Mouse (Mus musculus): Measurements from ENCODE around the gene B4galnt2. TPM values are rescaled to one million over a fixed set of nuclear protein-coding genes. Genes with fewer than 3 reads are reported as not detected.
A peak's percentile ranks its signal among the peaks of the same experiment; 100 is the strongest.

B4galnt2 gene
- not detected in 2 replicates for total RNA-seq (2014; rRNA removed)
- polyA plus RNA-seq (2015; fragmentation: Nextera tagmentation; extraction: Ambion mirVana) = not detected in 2 replicates

- ATAC-seq (ENCODE audit: low FRiP score) (no peak), DNase-seq (ENCODE audit: low spot score) (no peak)
- no peak within 1 kb of the TSS for H3K9ac ChIP-seq (replicated peaks; ENCODE audit: low read length, poor library complexity, severe bottlenecking)
- WGBS = under 1% methylated on average over 34 of the region's 35 CpGs
- no peaks in the 10 kb centered on the region for H3K36me3 ChIP-seq (ENCODE audit: insufficient read depth, low read length)
- peak within 1 kb of the TSS; percentile 14; the same call in 1 of the 2 replicates for H3K4me3 ChIP-seq (ENCODE audit: low read depth, low read length)
- H3K27ac ChIP-seq (ENCODE audit: low read depth, low read length) = no peak within 1 kb of the TSS
- 0 out of 2 replicates have a peak, but pooled peaks cover 7% of the 10 kb centered on the region for H3K4me1 ChIP-seq (ENCODE audit: insufficient read depth, low read length)
- peak within 1 kb of the TSS; percentile 37 for H3K4me2 ChIP-seq (ENCODE audit: low read depth, low read length, poor library complexity, severe bottlenecking)
- H3K9me3 ChIP-seq (ENCODE audit: low read length) = no peaks in the 10 kb centered on the region
- peaks cover 59% of the 10 kb centered on the region for H3K27me3 ChIP-seq (ENCODE audit: insufficient read depth, low read length)
- no peak for TF ChIP-seq CTCF (IDR thresholded peaks at IDR 0.05)
Measured at GRCm38 (mm10) chr11:95914571-95914991, at the start of gene B4galnt2. TSS of gene B4galnt2 (minus strand) at chr11:95914891.

GRCm38 (mm10) chr11:95963304-95963703 lies 48.6 kb upstream of the B4galnt2 start:
- Histone ChIP-seq H3K9me3 (ENCODE audit: low read length) (no peaks in the 10 kb centered on the region), H3K4me1 (ENCODE audit: insufficient read depth, low read length) (no peaks in the 10 kb centered on the region), H3K27ac (ENCODE audit: low read depth, low read length) (no peak overlapping the region), H3K9ac (replicated peaks; ENCODE audit: low read length, poor library complexity, severe bottlenecking) (no peak overlapping the region), H3K4me3 (ENCODE audit: low read depth, low read length) (no peak overlapping the region), H3K4me2 (ENCODE audit: low read depth, low read length, poor library complexity, severe bottlenecking) (no peak overlapping the region), H3K27me3 (ENCODE audit: insufficient read depth, low read length) (no peaks in the 10 kb centered on the region), H3K36me3 (ENCODE audit: insufficient read depth, low read length) (no peaks in the 10 kb centered on the region; the same call in 1 of the 2 replicates)
- no peak for ATAC-seq (ENCODE audit: low FRiP score)
- WGBS = 74% methylated on average over 7 of the region's 7 CpGs
- TF ChIP-seq CTCF (IDR thresholded peaks at IDR 0.05) = no peak
- no peak for DNase-seq (ENCODE audit: low spot score)

GRCm38 (mm10) chr11:95959152-95959551 lies 44.5 kb upstream of the B4galnt2 start:
- Histone ChIP-seq H3K4me2 (ENCODE audit: low read depth, low read length, poor library complexity, severe bottlenecking) (no peak overlapping the region), H3K27ac (ENCODE audit: low read depth, low read length) (no peak overlapping the region), H3K4me1 (ENCODE audit: insufficient read depth, low read length) (no peaks in the 10 kb centered on the region), H3K36me3 (ENCODE audit: insufficient read depth, low read length) (no peaks in the 10 kb centered on the region), H3K9me3 (ENCODE audit: low read length) (no peaks in the 10 kb centered on the region), H3K9ac (replicated peaks; ENCODE audit: low read length, poor library complexity, severe bottlenecking) (no peak overlapping the region), H3K27me3 (ENCODE audit: insufficient read depth, low read length) (no peaks in the 10 kb centered on the region), H3K4me3 (ENCODE audit: low read depth, low read length) (no peak overlapping the region)
- WGBS = 66% methylated on average over 6 of the region's 6 CpGs
- TF ChIP-seq CTCF (IDR thresholded peaks at IDR 0.05) = peak; percentile 11; the same call in 1 of the 2 replicates
- no peak for DNase-seq (ENCODE audit: low spot score)
- ATAC-seq (ENCODE audit: low FRiP score) = no peak

GRCm38 (mm10) chr11:95958251-95958650 lies 43.6 kb upstream of the B4galnt2 start:
- 52% methylated on average over 9 of the region's 9 CpGs for WGBS
- ATAC-seq (ENCODE audit: low FRiP score) = no peak
- no peak for TF ChIP-seq CTCF (IDR thresholded peaks at IDR 0.05)

GRCm38 (mm10) chr11:95957407-95957806 lies 42.7 kb upstream of the B4galnt2 start:
- Histone ChIP-seq H3K36me3 (ENCODE audit: insufficient read depth, low read length) (no peaks in the 10 kb centered on the region), H3K9ac (replicated peaks; ENCODE audit: low read length, poor library complexity, severe bottlenecking) (no peak overlapping the region), H3K27me3 (ENCODE audit: insufficient read depth, low read length) (no peaks in the 10 kb centered on the region), H3K9me3 (ENCODE audit: low read length) (no peaks in the 10 kb centered on the region), H3K27ac (ENCODE audit: low read depth, low read length) (no peak overlapping the region), H3K4me1 (ENCODE audit: insufficient read depth, low read length) (no peaks in the 10 kb centered on the region), H3K4me2 (ENCODE audit: low read depth, low read length, poor library complexity, severe bottlenecking) (peak overlapping the region; percentile 30; the same call in 1 of the 2 replicates), H3K4me3 (ENCODE audit: low read depth, low read length) (peak overlapping the region; percentile 19; the same call in 1 of the 2 replicates)
- WGBS = 56% methylated on average over 7 of the region's 7 CpGs
- no peak for ATAC-seq (ENCODE audit: low FRiP score)
- peak; percentile 50 for DNase-seq (ENCODE audit: low spot score)
- peak; percentile 55 for TF ChIP-seq CTCF (IDR thresholded peaks at IDR 0.05)

More at GRCm38 (mm10) chr11:95958251-95958650, 43.6 kb upstream of the B4galnt2 start:
- Histone ChIP-seq H3K9ac (replicated peaks; ENCODE audit: low read length, poor library complexity, severe bottlenecking) (no peak overlapping the region), H3K27ac (ENCODE audit: low read depth, low read length) (no peak overlapping the region), H3K4me3 (ENCODE audit: low read depth, low read length) (no peak overlapping the region), H3K27me3 (ENCODE audit: insufficient read depth, low read length) (no peaks in the 10 kb centered on the region), H3K9me3 (ENCODE audit: low read length) (no peaks in the 10 kb centered on the region), H3K4me1 (ENCODE audit: insufficient read depth, low read length) (no peaks in the 10 kb centered on the region), H3K4me2 (ENCODE audit: low read depth, low read length, poor library complexity, severe bottlenecking) (no peak overlapping the region), H3K36me3 (ENCODE audit: insufficient read depth, low read length) (no peaks in the 10 kb centered on the region)
- DNase-seq (ENCODE audit: low spot score) = no peak

GRCm38 (mm10) chr11:95953313-95953712 lies 38.6 kb upstream of the B4galnt2 start:
- DNase-seq (ENCODE audit: low spot score) (no peak), ATAC-seq (ENCODE audit: low FRiP score) (no peak)
- Histone ChIP-seq H3K36me3 (ENCODE audit: insufficient read depth, low read length) (no peaks in the 10 kb centered on the region), H3K4me2 (ENCODE audit: low read depth, low read length, poor library complexity, severe bottlenecking) (no peak overlapping the region), H3K27ac (ENCODE audit: low read depth, low read length) (no peak overlapping the region), H3K9me3 (ENCODE audit: low read length) (no peaks in the 10 kb centered on the region), H3K27me3 (ENCODE audit: insufficient read depth, low read length) (no peaks in the 10 kb centered on the region), H3K4me3 (ENCODE audit: low read depth, low read length) (no peak overlapping the region), H3K4me1 (ENCODE audit: insufficient read depth, low read length) (no peaks in the 10 kb centered on the region), H3K9ac (replicated peaks; ENCODE audit: low read length, poor library complexity, severe bottlenecking) (no peak overlapping the region)
- WGBS = 92% methylated on average over 5 of the region's 5 CpGs
- TF ChIP-seq CTCF (IDR thresholded peaks at IDR 0.05) = no peak

Data from midbrain, postnatal 0 days (tissue).